Mouse (Mus musculus): ENCODE measurements around the gene Tagln2. TPM values are rescaled to one million over a fixed set of nuclear protein-coding genes. Genes with fewer than 3 reads are reported as not detected.
A peak's percentile ranks its signal among the peaks of the same experiment; 100 is the strongest.

The Tagln2 gene
- polyA plus RNA-seq, 1 experiment from 2014 or later, result 377 TPM

DNA sequence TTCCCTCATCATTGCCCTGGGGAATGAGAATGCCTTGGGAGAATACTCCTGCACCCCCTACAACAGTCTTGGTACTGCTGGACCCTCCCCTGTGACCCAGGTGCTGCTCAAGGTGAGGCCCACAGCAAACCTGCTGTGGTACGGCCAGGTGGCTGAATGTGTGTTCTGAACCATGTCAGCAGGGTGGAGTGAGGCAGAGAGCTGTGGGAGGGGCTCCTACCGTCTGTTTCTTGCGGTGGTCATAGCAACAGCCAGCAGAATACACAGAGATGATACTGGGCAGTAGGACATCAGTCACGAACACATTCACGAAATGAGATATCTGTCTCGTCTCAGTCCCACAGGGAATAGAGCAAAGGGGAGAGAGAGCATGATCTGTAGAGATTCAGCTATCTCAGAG, 6.3 kb upstream of the Tagln2 start:
- H3K4me2 ChIP-seq (ENCODE audit: low read depth, low read length), result no peak overlapping the region
- no peaks in the 10 kb centered on the region for H3K9me3 ChIP-seq (replicated peaks; ENCODE audit: control insufficient read depth, low read length)
- 63% methylated on average over 6 of the region's 6 CpGs for WGBS
- no peak for ATAC-seq (ENCODE audit: insufficient read depth, low FRiP score)
- H3K9ac ChIP-seq (ENCODE audit: low read length), result no peak overlapping the region
- H3K27ac ChIP-seq (ENCODE audit: low read length), result no peak overlapping the region
- no peaks in the 10 kb centered on the region for H3K27me3 ChIP-seq (ENCODE audit: control insufficient read depth, insufficient read depth, low read length)
- 0 out of 2 replicates have a peak, but pooled peaks cover 3% of the 10 kb centered on the region for H3K36me3 ChIP-seq (ENCODE audit: control insufficient read depth, insufficient read depth, low read length)
- H3K4me1 ChIP-seq (ENCODE audit: control insufficient read depth, insufficient read depth, low read length), result peaks cover 4% of the 10 kb centered on the region; the same call in 1 of the 2 replicates
- no peak overlapping the region for H3K4me3 ChIP-seq (replicated peaks; ENCODE audit: low read length)

DNA sequence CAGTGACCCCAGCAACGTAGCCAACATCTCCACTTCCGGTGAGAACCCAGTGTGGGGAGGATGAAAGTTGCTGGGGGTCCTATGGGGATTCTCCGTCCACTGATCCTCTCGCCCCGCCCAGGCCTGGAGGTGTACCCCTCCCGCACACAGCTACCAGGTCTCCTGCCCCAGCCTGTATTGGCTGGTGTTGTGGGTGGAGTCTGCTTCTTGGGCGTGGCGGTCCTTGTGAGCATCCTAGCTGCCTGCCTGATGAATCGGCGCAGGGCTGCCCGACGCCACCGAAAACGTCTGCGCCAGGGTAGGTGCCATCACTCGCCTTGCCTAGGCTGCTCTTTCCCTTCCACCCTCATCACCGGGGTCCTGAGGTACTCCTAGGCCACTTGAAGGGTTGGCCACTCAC, 3.8 kb upstream of the Tagln2 start:
- Histone ChIP-seq H3K9ac (ENCODE audit: low read length) (no peak overlapping the region), H3K4me2 (ENCODE audit: low read depth, low read length) (no peak overlapping the region), H3K9me3 (replicated peaks; ENCODE audit: control insufficient read depth, low read length) (no peaks in the 10 kb centered on the region), H3K27ac (ENCODE audit: low read length) (no peak overlapping the region), H3K4me3 (replicated peaks; ENCODE audit: low read length) (no peak overlapping the region), H3K4me1 (ENCODE audit: control insufficient read depth, insufficient read depth, low read length) (0 out of 2 replicates have a peak, but pooled peaks cover 4% of the 10 kb centered on the region), H3K27me3 (ENCODE audit: control insufficient read depth, insufficient read depth, low read length) (no peaks in the 10 kb centered on the region), H3K36me3 (ENCODE audit: control insufficient read depth, insufficient read depth, low read length) (0 out of 2 replicates have a peak, but pooled peaks cover 3% of the 10 kb centered on the region)
- ATAC-seq (ENCODE audit: insufficient read depth, low FRiP score), result no peak
- 81% methylated on average over 17 of the region's 17 CpGs for WGBS

DNA sequence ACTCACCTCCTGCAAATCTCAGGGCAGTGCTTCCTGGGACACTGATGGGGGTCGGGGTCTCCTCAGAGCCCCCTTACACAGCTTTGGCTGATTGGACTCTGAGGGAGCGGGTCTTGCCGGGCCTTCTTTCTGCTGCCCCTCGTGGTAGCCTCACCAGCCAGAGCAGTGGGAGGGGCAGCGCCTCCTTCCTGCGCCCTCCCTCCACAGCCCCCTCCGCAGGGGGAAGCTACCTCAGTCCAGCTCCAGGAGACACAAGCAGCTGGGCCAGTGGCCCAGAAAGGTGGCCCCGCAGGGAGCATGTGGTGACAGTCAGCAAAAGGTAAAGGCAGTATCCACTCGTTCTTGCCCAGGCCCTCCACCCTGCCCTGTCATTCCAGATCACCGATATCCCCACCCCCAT, 2.4 kb upstream of the Tagln2 start:
- H3K4me2 ChIP-seq (ENCODE audit: low read depth, low read length), result no peak overlapping the region
- H3K4me1 ChIP-seq (ENCODE audit: control insufficient read depth, insufficient read depth, low read length), result peaks cover 13% of the 10 kb centered on the region
- H3K4me3 ChIP-seq (replicated peaks; ENCODE audit: low read length), result no peak overlapping the region
- no peak for ATAC-seq (ENCODE audit: insufficient read depth, low FRiP score)
- H3K27ac ChIP-seq (ENCODE audit: low read length), result no peak overlapping the region
- H3K27me3 ChIP-seq (ENCODE audit: control insufficient read depth, insufficient read depth, low read length), result no peaks in the 10 kb centered on the region
- no peaks in the 10 kb centered on the region for H3K36me3 ChIP-seq (ENCODE audit: control insufficient read depth, insufficient read depth, low read length)
- 74% methylated on average over 10 of the region's 10 CpGs for WGBS
- H3K9me3 ChIP-seq (replicated peaks; ENCODE audit: control insufficient read depth, low read length), result no peaks in the 10 kb centered on the region
- no peak overlapping the region for H3K9ac ChIP-seq (ENCODE audit: low read length)

DNA sequence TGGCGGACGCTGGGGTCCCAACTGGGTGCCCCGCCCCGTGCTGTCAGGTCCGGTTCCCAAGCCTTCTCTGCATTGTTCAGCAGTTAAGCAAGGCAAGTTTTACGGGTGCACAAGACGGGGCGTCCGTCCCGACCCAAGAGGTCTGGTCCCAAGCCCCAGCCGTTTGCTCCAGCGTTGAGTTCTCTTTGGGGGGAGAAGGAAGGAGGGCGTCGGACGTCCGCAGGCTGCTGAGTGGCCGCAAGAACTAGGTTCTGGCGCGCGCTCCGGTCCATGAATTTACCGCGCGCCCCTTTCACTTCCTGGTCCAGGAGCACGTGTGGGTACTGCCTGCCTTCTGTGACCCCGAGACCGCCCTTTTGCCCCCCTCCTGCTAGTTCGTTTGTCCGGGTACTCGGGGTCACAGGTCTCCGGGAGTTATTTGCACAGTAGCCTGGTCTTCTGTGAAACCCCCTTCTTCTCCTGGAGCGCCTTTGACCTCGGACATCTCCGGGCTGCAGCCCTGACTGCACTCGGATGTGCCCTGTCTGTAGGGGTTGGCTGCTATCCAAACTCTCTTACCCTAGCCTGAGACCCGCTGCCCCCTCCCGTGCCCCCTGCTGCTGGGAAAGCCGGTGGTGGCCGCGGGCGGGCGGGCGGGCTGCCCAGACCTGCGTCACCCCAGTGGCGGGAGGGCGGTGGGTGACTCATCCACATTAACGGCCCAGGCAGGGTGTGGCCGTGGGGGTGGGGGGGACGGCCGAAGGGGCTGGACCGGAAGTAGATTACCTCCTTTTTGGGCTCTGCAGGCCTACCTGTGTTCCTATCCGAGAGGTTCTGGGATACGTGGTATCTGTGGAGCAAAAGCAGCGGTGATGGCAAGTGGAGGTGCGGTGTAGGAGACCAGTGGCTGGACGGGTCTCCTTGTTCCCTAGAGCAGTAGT, 864 bp downstream of the Tagln2 start:
- Histone ChIP-seq H3K9me3 (replicated peaks; ENCODE audit: control insufficient read depth, low read length) (no peaks in the 10 kb centered on the region), H3K4me1 (ENCODE audit: control insufficient read depth, insufficient read depth, low read length) (peaks cover 33% of the 10 kb centered on the region), H3K4me3 (replicated peaks; ENCODE audit: low read length) (peak overlapping the region; percentile 67), H3K27me3 (ENCODE audit: control insufficient read depth, insufficient read depth, low read length) (no peaks in the 10 kb centered on the region), H3K9ac (ENCODE audit: low read length) (peak overlapping the region; percentile 86), H3K36me3 (ENCODE audit: control insufficient read depth, insufficient read depth, low read length) (peaks cover 2% of the 10 kb centered on the region), H3K4me2 (ENCODE audit: low read depth, low read length) (peak overlapping the region; percentile 58), H3K27ac (ENCODE audit: low read length) (peak overlapping the region; percentile 89)
- WGBS, result 2% methylated on average over 56 of the region's 56 CpGs
- ATAC-seq (ENCODE audit: insufficient read depth, low FRiP score), result peak; percentile 66

DNA sequence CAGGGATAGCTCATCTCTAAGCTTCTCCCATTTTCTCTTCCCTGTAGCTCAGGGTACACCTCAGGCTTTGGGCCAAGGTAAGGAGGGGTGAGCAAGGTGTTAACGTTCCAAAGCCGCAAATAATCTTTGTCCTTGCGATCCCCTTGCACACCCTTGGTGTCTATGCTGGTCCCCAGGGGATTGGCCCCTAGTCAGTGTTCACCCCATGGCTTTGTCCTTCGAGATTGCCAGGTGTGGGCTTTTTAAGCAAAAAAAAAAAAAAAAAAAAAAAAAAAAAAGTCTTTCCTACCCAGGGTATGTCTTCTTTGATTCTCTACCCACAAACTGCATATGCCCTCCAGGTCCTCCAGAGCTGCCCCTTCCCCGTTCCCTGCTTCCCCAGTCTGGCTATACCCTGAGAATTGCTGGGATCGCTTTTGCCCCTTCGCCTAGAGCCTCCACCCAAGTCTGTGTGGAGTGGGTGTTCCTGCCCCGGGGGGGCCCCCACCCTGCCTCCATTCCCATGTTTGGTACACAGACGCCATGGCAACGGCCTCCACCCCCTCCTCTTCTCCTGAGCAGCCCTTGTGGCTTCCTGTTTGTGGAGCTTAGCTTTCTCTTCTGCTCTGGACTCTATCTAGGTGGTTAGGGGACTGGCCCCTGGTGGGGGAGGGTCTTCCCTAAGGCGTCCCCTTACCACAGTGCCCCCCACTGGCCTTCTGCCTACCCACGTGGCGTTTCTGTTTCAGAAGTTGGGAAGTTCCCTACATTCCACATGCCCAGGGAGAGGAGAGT, 1.7 kb downstream of the Tagln2 start:
- ATAC-seq (ENCODE audit: insufficient read depth, low FRiP score), result peak; percentile 26; the same call in 1 of the 2 replicates

DNA sequence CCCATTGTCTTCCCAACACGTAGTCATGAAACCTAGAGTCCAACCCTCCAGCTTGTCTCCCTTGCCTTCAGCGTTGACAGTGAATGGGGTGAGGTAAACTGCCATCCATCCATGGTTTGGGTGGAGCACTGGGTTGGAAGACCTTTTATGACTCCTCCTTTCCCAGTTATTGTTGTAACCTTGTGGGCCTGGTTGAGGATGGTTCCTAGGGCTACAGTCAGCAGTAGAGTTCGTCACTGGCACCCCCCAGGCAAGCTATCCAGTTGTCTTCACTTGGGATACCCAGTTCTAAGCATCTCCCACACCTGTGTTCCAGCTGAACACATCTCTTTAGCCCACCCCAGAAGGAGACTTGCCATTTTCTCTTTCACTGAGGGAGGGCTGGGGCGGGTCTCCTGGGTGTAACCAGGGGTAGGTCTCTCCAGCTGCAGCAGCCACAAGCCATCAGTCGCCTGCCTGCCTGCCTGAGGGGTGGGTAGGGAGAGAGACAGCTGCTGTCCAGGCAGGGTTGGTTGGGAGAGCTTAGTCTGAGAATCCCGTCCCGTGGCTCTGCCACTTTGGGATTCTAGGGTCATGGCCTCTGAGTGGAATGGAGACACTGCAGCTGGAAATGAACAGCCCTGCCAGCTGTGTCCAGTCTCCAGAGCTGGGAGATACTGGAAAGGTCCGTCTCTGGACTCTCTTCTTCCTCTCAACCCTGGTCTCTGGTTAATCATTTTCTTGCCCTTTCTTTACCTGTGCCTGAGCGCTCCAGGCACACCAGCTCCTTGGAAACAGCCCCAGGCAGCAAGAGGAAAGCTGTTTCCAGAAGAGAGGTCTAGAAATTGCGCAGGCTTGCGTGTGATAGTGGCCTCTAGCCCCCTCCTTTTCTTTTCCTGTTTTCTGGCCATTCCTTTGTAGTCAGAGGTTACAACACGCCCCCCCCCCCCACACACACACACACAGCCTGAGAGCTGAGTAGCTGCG, 2.6 kb downstream of the Tagln2 start:
- peak overlapping the region; percentile 86 for H3K9ac ChIP-seq (ENCODE audit: low read length)
- no peak for ATAC-seq (ENCODE audit: insufficient read depth, low FRiP score)

More for the DNA sequence above, 1.7 kb downstream of the Tagln2 start:
- WGBS, result 29% methylated on average over 13 of the region's 13 CpGs
- H3K4me2 ChIP-seq (ENCODE audit: low read depth, low read length), result peak overlapping the region; percentile 58
- no peaks in the 10 kb centered on the region for H3K9me3 ChIP-seq (replicated peaks; ENCODE audit: control insufficient read depth, low read length)
- H3K27me3 ChIP-seq (ENCODE audit: control insufficient read depth, insufficient read depth, low read length), result no peaks in the 10 kb centered on the region
- H3K36me3 ChIP-seq (ENCODE audit: control insufficient read depth, insufficient read depth, low read length), result peaks cover 7% of the 10 kb centered on the region
- peak overlapping the region; percentile 86 for H3K9ac ChIP-seq (ENCODE audit: low read length)
- peaks cover 33% of the 10 kb centered on the region for H3K4me1 ChIP-seq (ENCODE audit: control insufficient read depth, insufficient read depth, low read length)
- H3K27ac ChIP-seq (ENCODE audit: low read length), result peak overlapping the region; percentile 89
- H3K4me3 ChIP-seq (replicated peaks; ENCODE audit: low read length), result peak overlapping the region; percentile 67

DNA sequence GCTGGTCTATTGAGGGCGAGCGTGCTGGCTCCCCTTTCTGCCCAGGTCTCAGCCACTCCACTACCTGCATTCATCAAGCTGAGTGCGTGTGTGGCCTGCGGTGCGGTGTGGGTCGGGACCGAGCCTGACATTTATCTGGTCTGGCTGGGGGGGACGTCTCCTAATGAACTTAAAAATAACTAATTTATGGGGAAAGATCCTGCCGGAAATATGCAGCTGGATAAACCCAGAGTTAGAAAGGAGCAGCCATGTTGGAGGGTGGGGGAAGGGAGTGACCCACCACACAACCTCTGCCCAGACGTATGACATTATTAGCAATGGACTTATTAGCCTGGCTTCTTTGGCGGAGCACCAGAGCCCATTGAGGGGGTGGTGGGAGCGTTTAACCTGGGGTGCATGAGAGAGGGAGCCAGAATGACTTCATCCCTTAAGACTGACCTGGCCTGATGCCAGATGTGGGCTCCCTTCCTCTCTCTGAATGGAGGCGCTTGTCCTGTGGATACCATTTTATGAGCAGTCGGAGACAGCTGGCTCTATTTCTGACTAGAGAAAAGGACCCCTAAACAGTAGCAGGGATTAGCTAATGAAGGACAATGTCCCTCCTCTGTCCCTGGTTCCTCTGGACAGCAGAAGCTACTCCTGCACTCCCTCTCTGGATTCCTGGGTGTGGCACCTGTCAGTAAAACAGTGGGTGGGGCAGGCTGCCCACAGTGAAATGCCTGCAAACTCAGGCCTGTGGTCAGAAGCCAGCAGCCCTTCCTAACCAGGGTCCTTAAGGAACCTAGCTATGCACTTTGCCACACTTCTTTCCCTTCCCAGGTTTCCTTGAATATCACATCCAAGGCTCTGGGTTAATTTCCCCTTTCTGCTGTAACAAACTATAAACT, 3.5 kb downstream of the Tagln2 start:
- WGBS, result 12% methylated on average over 14 of the region's 14 CpGs
- Histone ChIP-seq H3K27ac (ENCODE audit: low read length) (peak overlapping the region; percentile 89), H3K27me3 (ENCODE audit: control insufficient read depth, insufficient read depth, low read length) (no peaks in the 10 kb centered on the region), H3K36me3 (ENCODE audit: control insufficient read depth, insufficient read depth, low read length) (peaks cover 14% of the 10 kb centered on the region), H3K4me2 (ENCODE audit: low read depth, low read length) (peak overlapping the region; percentile 58), H3K9me3 (replicated peaks; ENCODE audit: control insufficient read depth, low read length) (no peaks in the 10 kb centered on the region), H3K4me1 (ENCODE audit: control insufficient read depth, insufficient read depth, low read length) (peaks cover 38% of the 10 kb centered on the region), H3K4me3 (replicated peaks; ENCODE audit: low read length) (peak overlapping the region; percentile 67), H3K9ac (ENCODE audit: low read length) (peak overlapping the region; percentile 86)
- 0 out of 2 replicates have a peak, but pooled peaks have one; percentile 1 for ATAC-seq (ENCODE audit: insufficient read depth, low FRiP score)

More for the DNA sequence above, 2.6 kb downstream of the Tagln2 start:
- no peaks in the 10 kb centered on the region for H3K27me3 ChIP-seq (ENCODE audit: control insufficient read depth, insufficient read depth, low read length)
- WGBS, result 18% methylated on average over 12 of the region's 13 CpGs
- H3K36me3 ChIP-seq (ENCODE audit: control insufficient read depth, insufficient read depth, low read length), result peaks cover 7% of the 10 kb centered on the region
- peak overlapping the region; percentile 58 for H3K4me2 ChIP-seq (ENCODE audit: low read depth, low read length)
- H3K4me3 ChIP-seq (replicated peaks; ENCODE audit: low read length), result peak overlapping the region; percentile 67
- H3K27ac ChIP-seq (ENCODE audit: low read length), result peak overlapping the region; percentile 89
- peaks cover 38% of the 10 kb centered on the region for H3K4me1 ChIP-seq (ENCODE audit: control insufficient read depth, insufficient read depth, low read length)
- H3K9me3 ChIP-seq (replicated peaks; ENCODE audit: control insufficient read depth, low read length), result no peaks in the 10 kb centered on the region

All from stomach, embryonic 16.5 days (tissue).